In the genomic region with DNA sequence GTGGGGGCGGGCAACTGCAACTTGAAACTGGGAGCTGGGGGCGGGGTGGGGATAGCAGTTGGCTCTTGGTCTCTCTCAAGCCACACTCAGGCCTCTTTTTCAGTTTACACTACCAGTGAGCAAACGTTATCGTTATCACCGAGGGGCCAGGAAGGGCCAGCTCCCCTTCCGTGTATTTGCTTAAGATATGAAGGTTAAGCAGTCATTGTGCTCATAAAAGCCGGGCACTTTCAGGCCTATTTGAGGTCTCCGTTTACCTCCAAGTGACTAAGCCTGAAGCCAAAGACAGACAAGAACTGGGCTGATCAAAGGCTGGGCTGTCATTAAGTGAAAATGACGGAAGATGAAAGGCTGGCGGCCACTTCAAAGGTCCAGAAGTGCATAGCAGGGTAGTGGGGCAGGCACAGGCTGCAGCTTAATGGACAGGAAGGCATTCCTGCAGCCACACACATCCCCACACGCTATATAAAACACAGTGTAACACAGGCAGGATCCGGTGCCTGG, we compare ENCODE assay signal across 8 mouse cellular contexts.
DNase-seq lines count a peak whose midpoint lies in the region; ATAC-seq lines count a peak whose summit lies in the region.

No protein-coding gene starts in this region.

- no peak overlapping the region for H3K9ac ChIP-seq in forebrain, embryonic 11.5 days (ENCODE audit: low read length)
- no peak overlapping the region for H3K9ac ChIP-seq in limb, embryonic 11.5 days (ENCODE audit: low read length)
- peak overlapping the region; percentile 12; the same call in 1 of the 2 replicates for H3K9ac ChIP-seq in midbrain, embryonic 11.5 days (ENCODE audit: low read length)

- peak; percentile 72 for DNase-seq in forebrain, embryonic 11.5 days (ENCODE audit: low spot score)
- DNase-seq in limb, embryonic 11.5 days (ENCODE audit: low spot score): peak; percentile 82
- DNase-seq in midbrain, embryonic 11.5 days (ENCODE audit: low spot score, missing footprints): peak; percentile 94
- no peak for DNase-seq in thymus, postnatal 4 days
- DNase-seq in spleen, adult 12 weeks (ENCODE audit: low spot score): no peak
- DNase-seq in MN1 (ENCODE audit: low spot score): no peak

- peak overlapping the region; percentile 37; the same call in 1 of the 2 replicates for H3K27ac ChIP-seq in forebrain, embryonic 11.5 days (ENCODE audit: low read depth, low read length)
- H3K27ac ChIP-seq in limb, embryonic 11.5 days (replicated peaks; ENCODE audit: low read depth, low read length): peak overlapping the region; percentile 74
- peak overlapping the region; percentile 59 for H3K27ac ChIP-seq in midbrain, embryonic 11.5 days (ENCODE audit: low read depth, low read length)

- no peaks in the 10 kb centered on the region for H3K9me3 ChIP-seq in megakaryocyte, embryonic 14.5 days
- H3K9me3 ChIP-seq in forebrain, embryonic 11.5 days (ENCODE audit: control insufficient read depth, low read length): no peaks in the 10 kb centered on the region
- H3K9me3 ChIP-seq in limb, embryonic 11.5 days (ENCODE audit: control insufficient read depth, low read length): no peaks in the 10 kb centered on the region; the same call in 1 of the 2 replicates
- no peaks in the 10 kb centered on the region; the same call in 1 of the 2 replicates for H3K9me3 ChIP-seq in midbrain, embryonic 11.5 days (ENCODE audit: control insufficient read depth, low read length)

- no peaks in the 10 kb centered on the region for H3K27me3 ChIP-seq in megakaryocyte, embryonic 14.5 days (replicated peaks)
- no peaks in the 10 kb centered on the region for H3K27me3 ChIP-seq in forebrain, embryonic 11.5 days (ENCODE audit: control insufficient read depth, insufficient read depth, low read length)
- H3K27me3 ChIP-seq in limb, embryonic 11.5 days (ENCODE audit: control insufficient read depth, insufficient read depth, low read length): no peaks in the 10 kb centered on the region
- no peaks in the 10 kb centered on the region for H3K27me3 ChIP-seq in midbrain, embryonic 11.5 days (ENCODE audit: control insufficient read depth, insufficient read depth, low read length)

- peaks cover 86% of the 10 kb centered on the region for H3K36me3 ChIP-seq in megakaryocyte, embryonic 14.5 days (replicated peaks; ENCODE audit: low read length)
- no peaks in the 10 kb centered on the region for H3K36me3 ChIP-seq in forebrain, embryonic 11.5 days (ENCODE audit: control insufficient read depth, insufficient read depth, low read length)
- no peaks in the 10 kb centered on the region for H3K36me3 ChIP-seq in limb, embryonic 11.5 days (ENCODE audit: control insufficient read depth, insufficient read depth, low read length)
- no peaks in the 10 kb centered on the region for H3K36me3 ChIP-seq in midbrain, embryonic 11.5 days (ENCODE audit: control insufficient read depth, insufficient read depth, low read length)

- no peak for ATAC-seq in megakaryocyte, adult 5-6 weeks (ENCODE audit: poor library complexity, severe bottlenecking)
- ATAC-seq in forebrain, embryonic 11.5 days (replicated peaks; ENCODE audit: low FRiP score): peak; percentile 67
- ATAC-seq in limb, embryonic 11.5 days (ENCODE audit: insufficient number of reproducible peaks, low FRiP score, low TSS enrichment, low read depth): peak; percentile 55; the same call in 1 of the 2 replicates
- ATAC-seq in midbrain, embryonic 11.5 days (ENCODE audit: low FRiP score): peak; percentile 74

- peak overlapping the region; percentile 15 for H3K4me2 ChIP-seq in forebrain, embryonic 11.5 days (ENCODE audit: low read depth, low read length, severe bottlenecking)
- peak overlapping the region; percentile 34 for H3K4me2 ChIP-seq in limb, embryonic 11.5 days (ENCODE audit: low read depth, severe bottlenecking)
- H3K4me2 ChIP-seq in midbrain, embryonic 11.5 days: peak overlapping the region; percentile 28

- peaks cover 100% of the 10 kb centered on the region for H3K4me1 ChIP-seq in megakaryocyte, embryonic 14.5 days
- peaks cover 34% of the 10 kb centered on the region for H3K4me1 ChIP-seq in forebrain, embryonic 11.5 days (replicated peaks; ENCODE audit: control insufficient read depth, insufficient read depth, low read length)
- peaks cover 48% of the 10 kb centered on the region for H3K4me1 ChIP-seq in limb, embryonic 11.5 days (ENCODE audit: control insufficient read depth, insufficient read depth, low read length)
- peaks cover 48% of the 10 kb centered on the region for H3K4me1 ChIP-seq in midbrain, embryonic 11.5 days (ENCODE audit: control insufficient read depth, insufficient read depth, low read length)

- under 1% methylated on average over 12 of the region's 12 CpGs for WGBS in forebrain, embryonic 11.5 days
- under 1% methylated on average over 12 of the region's 12 CpGs for WGBS in limb, embryonic 11.5 days
- 3% methylated on average over 12 of the region's 12 CpGs for WGBS in midbrain, embryonic 11.5 days

- H3K4me3 ChIP-seq in megakaryocyte, embryonic 14.5 days (replicated peaks): peak overlapping the region; percentile 88
- no peak overlapping the region for H3K4me3 ChIP-seq in forebrain, embryonic 11.5 days (ENCODE audit: low read depth, low read length)
- no peak overlapping the region for H3K4me3 ChIP-seq in limb, embryonic 11.5 days (ENCODE audit: low read depth, low read length)
- no peak overlapping the region for H3K4me3 ChIP-seq in midbrain, embryonic 11.5 days (ENCODE audit: low read depth, low read length)

Comparison
In these comparisons a context has a peak if more than half of its experiments do, and no peak if none do; other contexts are left out.
1. DNase-seq: peak in forebrain, embryonic 11.5 days (single experiment), limb, embryonic 11.5 days (single experiment) and midbrain, embryonic 11.5 days (single experiment); none in thymus, postnatal 4 days (single experiment), spleen, adult 12 weeks (single experiment) and MN1 (single experiment).
2. Peak in every context shown above with its lines, with median percentiles within 50 percentile points of each other: H3K27ac ChIP-seq and H3K4me2 ChIP-seq.